Mouse (Mus musculus) lung, embryonic 16.5 days (tissue): ENCODE data around the gene Pdilt. TPM values are rescaled to one million over a fixed set of nuclear protein-coding genes. Genes with fewer than 3 reads are reported as not detected.

Experiments
- ATAC-seq: fragments of 200-750 bp; cut with Nextera tagmentation; 2 replicates; pipeline ENCODE4 v1.8.0; 2017; ENCODE audit warnings: low read depth, mild to moderate bottlenecking, moderate library complexity
- H3K27ac ChIP-seq: fragments of 300-500 bp; sonication (generic); 2 replicates; pipeline ENCODE4 v1.5.1; 2014; ENCODE audit warnings: mild to moderate bottlenecking, control low read depth, low read length
- H3K27me3 ChIP-seq: fragments of 300-500 bp; sonication (generic); 2 replicates; pipeline ENCODE4 v1.6.1; 2014; ENCODE audit warnings: low read depth, low read length, mixed read lengths; ENCODE audit not compliant: control insufficient read depth, insufficient read depth
- H3K36me3 ChIP-seq: fragments of 300-500 bp; sonication (generic); 2 replicates; pipeline ENCODE4 v1.6.1; 2014; ENCODE audit warnings: low read length; ENCODE audit not compliant: control insufficient read depth, insufficient read depth
- H3K4me1 ChIP-seq: fragments of 300-500 bp; sonication (generic); replicated peaks from 2 replicates; pipeline ENCODE4 v1.6.1; 2014; ENCODE audit warnings: low read length, mixed read lengths; ENCODE audit not compliant: control insufficient read depth, insufficient read depth
- H3K4me2 ChIP-seq: fragments of 300-500 bp; sonication (generic); 2 replicates; pipeline ENCODE4 v1.6.1; 2014; ENCODE audit warnings: low read depth, low read length, control low read depth
- H3K4me3 ChIP-seq: fragments of 300-500 bp; sonication (generic); 2 replicates; pipeline ENCODE4 v1.5.1; 2014; ENCODE audit warnings: mild to moderate bottlenecking, low read length, control low read depth
- H3K9ac ChIP-seq: fragments of 300-500 bp; sonication (generic); 2 replicates; pipeline ENCODE4 v1.6.1; 2014; ENCODE audit warnings: low read length, control low read depth
- H3K9me3 ChIP-seq: fragments of 300-500 bp; sonication (generic); 2 replicates; pipeline ENCODE4 v1.6.1; 2016; ENCODE audit warnings: low read length; ENCODE audit not compliant: control insufficient read depth
- whole genome bisulfite sequencing: fragments of 180-500 bp; shearing (Covaris S2); extraction: QIAGEN DNeasy Blood & Tissue Kit; methylation state at CpG from one replicate; pipeline ENCODE4 v1.1.7; 2014; 5-methylcytosine and 5-hydroxymethylcytosine counted together
- polyA plus RNA-seq: library from polyadenylated mRNA; unstranded; fragments of >200 nt; fragmentation: Nextera tagmentation; extraction: Ambion mirVana; gene quantifications from 2 replicates; pipeline ENCODE4 v1.2.1, GENCODE M21; 2015

Gene Pdilt
- polyA plus RNA-seq, 1 experiment from 2014 or later = not detected

GRCm38 (mm10) chr7:119476500-119477389, 46.5 kb downstream of the Pdilt start:
- ATAC-seq = no peak
- H3K27me3 ChIP-seq = no peaks in the 10 kb centered on the region
- H3K4me1 ChIP-seq = no peaks in the 10 kb centered on the region
- no peak overlapping the region for H3K9ac ChIP-seq
- 59% methylated on average over 33 of the region's 33 CpGs for WGBS
- H3K36me3 ChIP-seq = no peaks in the 10 kb centered on the region
- no peak overlapping the region for H3K27ac ChIP-seq
- H3K4me2 ChIP-seq = no peak overlapping the region
- H3K4me3 ChIP-seq = no peak overlapping the region
- no peaks in the 10 kb centered on the region for H3K9me3 ChIP-seq

GRCm38 (mm10) chr7:119459185-119459584, 64.1 kb downstream of the Pdilt start, which contains the start of gene Gp2:
Gene Gp2, minus strand, starts transcription at chr7:119459285.
- Histone ChIP-seq H3K27me3 (no peaks in the 10 kb centered on the region), H3K9ac (no peak within 1 kb of the TSS), H3K9me3 (no peaks in the 10 kb centered on the region), H3K4me3 (no peak within 1 kb of the TSS), H3K27ac (no peak within 1 kb of the TSS), H3K36me3 (no peaks in the 10 kb centered on the region), H3K4me2 (no peak within 1 kb of the TSS), H3K4me1 (no peaks in the 10 kb centered on the region)
- ATAC-seq = no peak
- 75% methylated on average over 6 of the region's 6 CpGs for WGBS

DNA sequence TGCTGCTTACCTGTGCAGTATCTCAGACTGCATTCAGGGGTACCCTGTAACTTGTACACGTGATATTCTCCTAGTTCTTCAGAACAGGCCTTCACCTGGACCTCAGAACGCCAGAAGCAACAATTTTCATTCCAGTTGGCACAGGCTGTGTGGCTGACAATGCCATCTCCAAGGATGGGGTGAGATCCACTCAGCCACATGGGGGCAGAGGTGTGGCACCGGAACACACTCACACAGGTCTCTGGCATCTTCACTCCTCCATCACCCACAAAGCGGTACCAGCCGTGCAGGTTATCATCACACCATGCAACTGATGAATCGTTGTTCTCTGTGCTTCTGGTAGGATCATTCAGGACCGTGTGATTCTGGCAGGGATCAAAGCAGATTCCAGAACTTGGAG, 69.1 kb downstream of the Pdilt start:
- H3K36me3 ChIP-seq = no peaks in the 10 kb centered on the region
- no peaks in the 10 kb centered on the region for H3K4me1 ChIP-seq
- ATAC-seq = no peak
- no peaks in the 10 kb centered on the region for H3K27me3 ChIP-seq
- H3K9ac ChIP-seq = no peak overlapping the region
- H3K4me2 ChIP-seq = no peak overlapping the region
- 72% methylated on average over 7 of the region's 7 CpGs for WGBS
- H3K27ac ChIP-seq = no peak overlapping the region
- H3K9me3 ChIP-seq = no peaks in the 10 kb centered on the region
- no peak overlapping the region for H3K4me3 ChIP-seq

GRCm38 (mm10) chr7:119443849-119444248, 79.4 kb downstream of the Pdilt start:
- no peak overlapping the region for H3K4me3 ChIP-seq
- 64% methylated on average over 4 of the region's 4 CpGs for WGBS
- ATAC-seq = no peak

DNA sequence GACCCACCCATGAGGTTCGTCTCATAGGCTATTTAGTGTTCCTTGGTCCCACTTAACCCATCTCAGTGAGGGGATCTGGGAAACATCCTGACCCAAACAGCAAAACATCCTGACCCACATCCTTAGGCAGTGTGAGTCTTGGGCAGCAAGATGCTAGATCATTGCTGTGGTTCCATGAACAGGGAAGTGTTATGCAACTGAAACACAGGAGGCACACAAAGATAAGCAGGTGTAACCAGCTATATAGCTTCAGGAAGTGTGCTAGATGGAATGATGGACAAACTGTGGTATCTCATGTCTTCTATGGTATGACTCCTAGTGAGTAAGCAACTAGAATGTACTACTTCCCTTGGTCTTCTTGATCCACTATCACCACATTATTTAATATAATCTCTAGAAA, 81.4 kb downstream of the Pdilt start:
- ATAC-seq = no peak
- Histone ChIP-seq H3K4me2 (no peak overlapping the region), H3K9me3 (no peaks in the 10 kb centered on the region), H3K27me3 (no peaks in the 10 kb centered on the region), H3K4me3 (no peak overlapping the region), H3K36me3 (no peaks in the 10 kb centered on the region), H3K4me1 (no peaks in the 10 kb centered on the region), H3K27ac (no peak overlapping the region), H3K9ac (no peak overlapping the region)
- WGBS = 59% methylated on average over 1 of the region's 1 CpGs

More at GRCm38 (mm10) chr7:119443849-119444248, 79.4 kb downstream of the Pdilt start:
- no peaks in the 10 kb centered on the region for H3K4me1 ChIP-seq
- H3K4me2 ChIP-seq = no peak overlapping the region
- H3K27ac ChIP-seq = no peak overlapping the region
- H3K9ac ChIP-seq = no peak overlapping the region
- H3K9me3 ChIP-seq = no peaks in the 10 kb centered on the region
- no peaks in the 10 kb centered on the region for H3K36me3 ChIP-seq
- H3K27me3 ChIP-seq = no peaks in the 10 kb centered on the region

Other genes with a start within 250 kb of the Pdilt start
- 0.08 TPM in 1 of 2 replicates, not detected in the other for gene Gp2, start 64.2 kb downstream of the Pdilt start, polyA plus RNA-seq
- gene Umod, start 44.2 kb downstream of the Pdilt start, polyA plus RNA-seq = not detected in 2 replicates
- not detected in 2 replicates for gene Acsm5, start 4.0 kb downstream of the Pdilt start, polyA plus RNA-seq
- gene Acsm2, start 30.9 kb upstream of the Pdilt start, polyA plus RNA-seq = not detected in 2 replicates
- gene Acsm1, start 83.5 kb upstream of the Pdilt start, polyA plus RNA-seq = 4.1 and 4.3 TPM in 2 replicates
- gene Acsm4, start 166.5 kb upstream of the Pdilt start, polyA plus RNA-seq = not detected in 2 replicates
- 60.3 and 60.6 TPM in 2 replicates for gene Thumpd1, start 197.3 kb upstream of the Pdilt start, polyA plus RNA-seq
- gene Acsm3, start 237.4 kb upstream of the Pdilt start, polyA plus RNA-seq = 0.21 and 0.43 TPM in 2 replicates